Mouse (Mus musculus): ENCODE measurements around the gene Mto1. TPM values are rescaled to one million over a fixed set of nuclear protein-coding genes. Genes with fewer than 3 reads are reported as not detected.
A peak's percentile ranks its signal among the peaks of the same experiment; 100 is the strongest.

The Mto1 gene
- polyA plus RNA-seq, 1 experiment from 2014 or later, result 26.0 TPM

DNA sequence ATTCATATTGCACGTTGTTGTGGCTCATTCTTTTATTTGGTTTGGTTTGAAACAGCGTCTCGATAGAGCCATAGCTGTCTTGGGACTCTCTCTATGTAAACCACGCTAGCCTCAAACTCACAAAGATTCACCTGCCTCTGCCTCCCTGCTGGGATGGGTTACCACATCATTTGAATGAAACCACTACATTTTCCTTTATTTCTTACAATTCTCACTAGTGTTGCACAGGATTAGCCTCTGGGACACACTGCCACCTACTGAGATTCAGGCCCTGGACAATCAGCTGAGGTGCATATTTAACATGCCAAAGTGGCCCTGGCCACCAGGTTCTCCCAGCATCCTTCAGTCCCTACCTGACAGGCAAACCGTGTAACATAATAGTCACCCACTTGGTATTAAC lies 8.6 kb upstream of the Mto1 start:
- Histone ChIP-seq H3K4me2 (no peak overlapping the region), H3K9ac (ENCODE audit: low read length) (no peak overlapping the region), H3K27ac (ENCODE audit: low read depth, low read length) (no peak overlapping the region), H3K27me3 (ENCODE audit: control insufficient read depth, insufficient read depth, low read length) (peaks cover 48% of the 10 kb centered on the region), H3K9me3 (ENCODE audit: control insufficient read depth, low read length) (no peaks in the 10 kb centered on the region), H3K4me1 (ENCODE audit: control insufficient read depth, insufficient read depth, low read length) (no peaks in the 10 kb centered on the region), H3K4me3 (ENCODE audit: low read depth, low read length) (no peak overlapping the region), H3K36me3 (ENCODE audit: control insufficient read depth, insufficient read depth, low read length) (no peaks in the 10 kb centered on the region)
- ATAC-seq (ENCODE audit: low FRiP score), result no peak
- DNase-seq (ENCODE audit: low spot score, missing footprints), result no peak
- 74% methylated on average over 5 of the region's 5 CpGs for WGBS

DNA sequence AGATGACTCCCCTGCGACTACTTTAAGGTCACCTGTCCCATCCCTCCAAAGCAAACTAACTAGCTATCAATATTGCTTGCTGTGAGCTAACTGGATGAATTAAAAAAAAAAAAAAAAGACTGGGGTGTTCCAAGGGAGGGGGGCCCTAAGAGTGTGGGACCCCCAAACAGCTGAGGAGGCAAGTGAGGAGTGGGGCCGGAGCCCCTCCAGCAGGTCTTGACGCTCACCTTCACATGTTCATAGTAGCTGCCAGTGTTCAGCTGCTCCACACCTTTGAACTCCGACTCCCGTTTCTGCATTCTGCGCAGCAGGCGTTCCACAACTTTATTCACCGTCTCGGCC lies 5.8 kb upstream of the Mto1 start:
- no peak overlapping the region for H3K9ac ChIP-seq (ENCODE audit: low read length)
- no peaks in the 10 kb centered on the region for H3K36me3 ChIP-seq (ENCODE audit: control insufficient read depth, insufficient read depth, low read length)
- DNase-seq (ENCODE audit: low spot score, missing footprints), result no peak
- H3K4me3 ChIP-seq (ENCODE audit: low read depth, low read length), result peak overlapping the region; percentile 28
- H3K27ac ChIP-seq (ENCODE audit: low read depth, low read length), result no peak overlapping the region
- peak overlapping the region; percentile 45; the same call in 1 of the 2 replicates for H3K4me2 ChIP-seq
- 5% methylated on average over 9 of the region's 9 CpGs for WGBS
- ATAC-seq (ENCODE audit: low FRiP score), result peak; percentile 50; the same call in 1 of the 2 replicates
- peaks cover 57% of the 10 kb centered on the region for H3K27me3 ChIP-seq (ENCODE audit: control insufficient read depth, insufficient read depth, low read length)
- no peaks in the 10 kb centered on the region for H3K4me1 ChIP-seq (ENCODE audit: control insufficient read depth, insufficient read depth, low read length)
- no peaks in the 10 kb centered on the region for H3K9me3 ChIP-seq (ENCODE audit: control insufficient read depth, low read length)

DNA sequence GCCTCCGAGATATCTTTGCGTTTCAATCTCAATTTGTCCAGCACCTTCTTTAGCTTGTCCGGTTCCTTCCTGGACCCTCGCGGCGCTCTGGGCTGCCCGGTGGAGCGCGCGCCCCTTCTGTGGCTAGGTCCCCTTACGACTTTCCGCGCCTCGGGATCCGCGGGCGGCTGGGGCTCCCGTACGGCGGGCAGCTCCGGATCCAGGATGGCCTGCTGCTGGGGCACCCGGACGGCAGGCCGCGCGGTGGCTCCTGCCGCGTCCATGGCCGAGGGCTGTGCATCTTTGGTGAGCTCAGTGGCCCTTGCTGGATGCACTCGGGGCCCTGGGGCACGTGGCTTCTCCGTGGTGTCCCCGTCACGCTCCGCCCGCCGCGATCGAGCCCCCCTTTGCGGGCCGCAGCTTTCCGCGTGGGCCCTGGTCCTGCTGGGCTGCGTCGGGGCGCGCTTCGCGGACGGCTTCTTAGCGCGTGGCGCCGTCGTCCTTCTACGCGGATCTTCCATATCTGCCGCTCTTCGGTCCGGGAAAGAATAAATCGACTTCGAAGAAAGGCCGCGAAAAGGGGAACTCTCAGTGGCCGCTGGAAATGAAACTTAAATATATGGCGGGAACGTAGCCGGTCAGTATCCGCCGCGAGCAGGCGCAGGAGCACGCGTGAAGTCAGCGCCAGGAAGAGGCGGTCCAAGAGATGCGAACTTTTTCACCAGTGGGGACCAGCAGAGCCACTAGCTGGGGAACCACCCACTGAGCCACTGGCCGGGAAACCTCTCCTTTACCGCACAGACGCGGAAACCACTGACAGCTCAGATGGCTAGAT lies 5.2 kb upstream of the Mto1 start, which contains the start of gene Cgas:
Gene Cgas (minus strand): TSS at position 659 of the 814 bp plus-strand sequence.
- no peaks in the 10 kb centered on the region for H3K36me3 ChIP-seq (ENCODE audit: control insufficient read depth, insufficient read depth, low read length)
- H3K9ac ChIP-seq (ENCODE audit: low read length), result 0 out of 2 replicates have a peak within 1 kb of the TSS, but pooled peaks have one; percentile 17
- peak within 1 kb of the TSS; percentile 45 for H3K4me2 ChIP-seq
- no peaks in the 10 kb centered on the region for H3K9me3 ChIP-seq (ENCODE audit: control insufficient read depth, low read length)
- WGBS, result under 1% methylated on average over 80 of the region's 81 CpGs
- peak; percentile 72 for ATAC-seq (ENCODE audit: low FRiP score)
- H3K27me3 ChIP-seq (ENCODE audit: control insufficient read depth, insufficient read depth, low read length), result peaks cover 57% of the 10 kb centered on the region
- no peaks in the 10 kb centered on the region for H3K4me1 ChIP-seq (ENCODE audit: control insufficient read depth, insufficient read depth, low read length)
- H3K27ac ChIP-seq (ENCODE audit: low read depth, low read length), result no peak within 1 kb of the TSS
- peak within 1 kb of the TSS; percentile 28 for H3K4me3 ChIP-seq (ENCODE audit: low read depth, low read length)
- DNase-seq (ENCODE audit: low spot score, missing footprints), result peak; percentile 94

- no peak overlapping the region for H3K27ac ChIP-seq (ENCODE audit: low read depth, low read length)
- no peak for DNase-seq (ENCODE audit: low spot score, missing footprints)
- WGBS, result 25% methylated on average over 9 of the region's 9 CpGs
Observed at GRCm38 (mm10) chr9:78447606-78447972, 419 bp upstream of the Mto1 start.

GRCm38 (mm10) chr9:78450404-78450803 lies 2.4 kb downstream of the Mto1 start:
- ATAC-seq (ENCODE audit: low FRiP score) (no peak), DNase-seq (ENCODE audit: low spot score, missing footprints) (peak; percentile 80)
- WGBS, result 77% methylated on average over 5 of the region's 5 CpGs
- Histone ChIP-seq H3K36me3 (ENCODE audit: control insufficient read depth, insufficient read depth, low read length) (peaks cover 4% of the 10 kb centered on the region; the same call in 1 of the 2 replicates), H3K9me3 (ENCODE audit: control insufficient read depth, low read length) (no peaks in the 10 kb centered on the region), H3K27me3 (ENCODE audit: control insufficient read depth, insufficient read depth, low read length) (peaks cover 3% of the 10 kb centered on the region), H3K4me3 (ENCODE audit: low read depth, low read length) (no peak overlapping the region), H3K9ac (ENCODE audit: low read length) (no peak overlapping the region), H3K27ac (ENCODE audit: low read depth, low read length) (no peak overlapping the region), H3K4me2 (no peak overlapping the region), H3K4me1 (ENCODE audit: control insufficient read depth, insufficient read depth, low read length) (peaks cover 6% of the 10 kb centered on the region)

More at GRCm38 (mm10) chr9:78447606-78447972, 419 bp upstream of the Mto1 start:
- peak; percentile 56 for ATAC-seq (ENCODE audit: low FRiP score)
- Histone ChIP-seq H3K4me2 (peak overlapping the region; percentile 59), H3K4me1 (ENCODE audit: control insufficient read depth, insufficient read depth, low read length) (peaks cover 6% of the 10 kb centered on the region), H3K9me3 (ENCODE audit: control insufficient read depth, low read length) (no peaks in the 10 kb centered on the region), H3K36me3 (ENCODE audit: control insufficient read depth, insufficient read depth, low read length) (no peaks in the 10 kb centered on the region), H3K9ac (ENCODE audit: low read length) (peak overlapping the region; percentile 89), H3K4me3 (ENCODE audit: low read depth, low read length) (peak overlapping the region; percentile 88), H3K27me3 (ENCODE audit: control insufficient read depth, insufficient read depth, low read length) (peaks cover 27% of the 10 kb centered on the region)

GRCm38 (mm10) chr9:78451382-78451781 lies 3.4 kb downstream of the Mto1 start:
- Histone ChIP-seq H3K36me3 (ENCODE audit: control insufficient read depth, insufficient read depth, low read length) (peaks cover 4% of the 10 kb centered on the region; the same call in 1 of the 2 replicates), H3K4me2 (no peak overlapping the region), H3K27me3 (ENCODE audit: control insufficient read depth, insufficient read depth, low read length) (peaks cover 3% of the 10 kb centered on the region), H3K9ac (ENCODE audit: low read length) (no peak overlapping the region), H3K9me3 (ENCODE audit: control insufficient read depth, low read length) (no peaks in the 10 kb centered on the region), H3K27ac (ENCODE audit: low read depth, low read length) (no peak overlapping the region), H3K4me1 (ENCODE audit: control insufficient read depth, insufficient read depth, low read length) (peaks cover 6% of the 10 kb centered on the region), H3K4me3 (ENCODE audit: low read depth, low read length) (no peak overlapping the region)
- DNase-seq (ENCODE audit: low spot score, missing footprints), result no peak
- WGBS, result 84% methylated on average over 4 of the region's 4 CpGs
- ATAC-seq (ENCODE audit: low FRiP score), result no peak

- H3K36me3 ChIP-seq (ENCODE audit: control insufficient read depth, insufficient read depth, low read length), result peaks cover 22% of the 10 kb centered on the region; the same call in 1 of the 2 replicates
- 94% methylated on average over 8 of the region's 8 CpGs for WGBS
- ATAC-seq (ENCODE audit: low FRiP score), result no peak
Observed at GRCm38 (mm10) chr9:78457026-78457425, 9.0 kb downstream of the Mto1 start.

GRCm38 (mm10) chr9:78463337-78463736 lies 15.3 kb downstream of the Mto1 start:
- no peak for ATAC-seq (ENCODE audit: low FRiP score)
- WGBS, result 97% methylated on average over 4 of the region's 4 CpGs
- H3K36me3 ChIP-seq (ENCODE audit: control insufficient read depth, insufficient read depth, low read length), result peaks cover 15% of the 10 kb centered on the region; the same call in 1 of the 2 replicates

More at GRCm38 (mm10) chr9:78457026-78457425, 9.0 kb downstream of the Mto1 start:
- H3K27ac ChIP-seq (ENCODE audit: low read depth, low read length), result no peak overlapping the region
- H3K4me1 ChIP-seq (ENCODE audit: control insufficient read depth, insufficient read depth, low read length), result no peaks in the 10 kb centered on the region
- H3K4me2 ChIP-seq, result no peak overlapping the region
- no peak for DNase-seq (ENCODE audit: low spot score, missing footprints)
- H3K4me3 ChIP-seq (ENCODE audit: low read depth, low read length), result no peak overlapping the region
- H3K9me3 ChIP-seq (ENCODE audit: control insufficient read depth, low read length), result no peaks in the 10 kb centered on the region
- no peak overlapping the region for H3K9ac ChIP-seq (ENCODE audit: low read length)
- H3K27me3 ChIP-seq (ENCODE audit: control insufficient read depth, insufficient read depth, low read length), result no peaks in the 10 kb centered on the region

DNA sequence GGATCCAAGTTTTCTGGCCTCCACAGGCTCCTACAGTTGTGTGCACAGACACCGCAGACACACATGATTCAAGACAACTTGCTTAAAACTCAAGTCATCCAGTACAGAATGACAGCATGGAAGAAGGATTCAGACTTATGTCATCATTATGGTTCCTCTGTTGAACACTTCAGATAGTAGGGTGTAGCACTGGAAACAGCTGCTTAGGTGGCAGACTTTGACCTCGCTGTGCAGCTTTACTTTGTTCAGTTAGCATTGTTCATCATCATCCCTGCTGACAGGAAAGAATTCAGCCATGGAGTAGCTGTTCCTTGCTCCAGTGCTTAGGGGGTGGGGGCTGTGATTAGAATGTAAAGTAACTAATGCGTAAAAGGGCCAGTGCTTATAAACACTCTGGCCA lies 17.7 kb downstream of the Mto1 start:
- no peaks in the 10 kb centered on the region for H3K9me3 ChIP-seq (ENCODE audit: control insufficient read depth, low read length)
- no peak for DNase-seq (ENCODE audit: low spot score, missing footprints)
- no peak overlapping the region for H3K27ac ChIP-seq (ENCODE audit: low read depth, low read length)
- no peak overlapping the region for H3K4me2 ChIP-seq
- no peaks in the 10 kb centered on the region for H3K4me1 ChIP-seq (ENCODE audit: control insufficient read depth, insufficient read depth, low read length)
- WGBS, result 87% methylated on average over 3 of the region's 3 CpGs
- peaks cover 11% of the 10 kb centered on the region; the same call in 1 of the 2 replicates for H3K36me3 ChIP-seq (ENCODE audit: control insufficient read depth, insufficient read depth, low read length)
- no peak for ATAC-seq (ENCODE audit: low FRiP score)
- no peak overlapping the region for H3K9ac ChIP-seq (ENCODE audit: low read length)
- no peak overlapping the region for H3K4me3 ChIP-seq (ENCODE audit: low read depth, low read length)
- no peaks in the 10 kb centered on the region for H3K27me3 ChIP-seq (ENCODE audit: control insufficient read depth, insufficient read depth, low read length)

More at GRCm38 (mm10) chr9:78463337-78463736, 15.3 kb downstream of the Mto1 start:
- Histone ChIP-seq H3K4me1 (ENCODE audit: control insufficient read depth, insufficient read depth, low read length) (no peaks in the 10 kb centered on the region), H3K27me3 (ENCODE audit: control insufficient read depth, insufficient read depth, low read length) (no peaks in the 10 kb centered on the region), H3K4me2 (no peak overlapping the region), H3K27ac (ENCODE audit: low read depth, low read length) (no peak overlapping the region), H3K4me3 (ENCODE audit: low read depth, low read length) (no peak overlapping the region), H3K9me3 (ENCODE audit: control insufficient read depth, low read length) (no peaks in the 10 kb centered on the region), H3K9ac (ENCODE audit: low read length) (no peak overlapping the region)
- DNase-seq (ENCODE audit: low spot score, missing footprints), result no peak

All from midbrain, embryonic 11.5 days (tissue).